In genomic region chrX:12129230-12129629, GRCm38 (mm10) we compare ENCODE assay signal across 9 mouse cellular contexts. TPM values are rescaled to one million over a fixed set of nuclear protein-coding genes. Genes with fewer than 3 reads are reported as not detected.
A peak's percentile ranks its signal among the peaks of the same experiment; 100 is the strongest.
DNase-seq lines count a peak whose midpoint lies in the region; ATAC-seq lines count a peak whose summit lies in the region.
"Had no signal": no experiment of that assay in that cellular context is flagged by ENCODE, and none has a peak within 500 bp of the region (broad histone marks: within the 10 kb centered on the region; RNA-seq: fewer than 3 reads in every experiment).

No protein-coding gene starts in this region.

- H3K4me3 ChIP-seq in forebrain, embryonic 12.5 days (replicated peaks), result peak overlapping the region; percentile 60; the same call in 1 of the 2 replicates
- H3K4me3 ChIP-seq in midbrain, embryonic 11.5 days (ENCODE audit: low read depth, low read length), result no peak overlapping the region

- ATAC-seq in forebrain, embryonic 12.5 days (ENCODE audit: low FRiP score), result peak; percentile 18; the same call in 1 of the 2 replicates
- no peak for ATAC-seq in midbrain, embryonic 11.5 days (ENCODE audit: low FRiP score)

- DNase-seq in cerebellum, postnatal 25 days, result peak; percentile 50 to 57
- no peak for DNase-seq in cerebellum, adult 8-10 months
- peak; percentile 80 for DNase-seq in Muller cell, postnatal 12 days (ENCODE audit: inconsistent ontology term)
- DNase-seq in heart, postnatal 4 days, result peak; percentile 82
- DNase-seq in kidney, postnatal 4 days, result peak; percentile 50 to 74
- peak; percentile 89 for DNase-seq in midbrain, embryonic 11.5 days (ENCODE audit: low spot score, missing footprints)
- peak; percentile 62 for DNase-seq in thymus, postnatal 25 days

- H3K4me2 ChIP-seq in forebrain, embryonic 12.5 days, result peak overlapping the region; percentile 63
- H3K4me2 ChIP-seq in midbrain, embryonic 11.5 days, result peak overlapping the region; percentile 65

- H3K9me3 ChIP-seq in forebrain, embryonic 12.5 days, result no peaks in the 10 kb centered on the region
- no peaks in the 10 kb centered on the region for H3K9me3 ChIP-seq in midbrain, embryonic 11.5 days (ENCODE audit: control insufficient read depth, low read length)
- H3K9me3 ChIP-seq: G1E had no signal

- H3K27me3 ChIP-seq in forebrain, embryonic 12.5 days, result peaks cover 98% of the 10 kb centered on the region
- H3K27me3 ChIP-seq in midbrain, embryonic 11.5 days (ENCODE audit: control insufficient read depth, insufficient read depth, low read length), result peaks cover 69% of the 10 kb centered on the region

- H3K4me1 ChIP-seq in forebrain, embryonic 12.5 days, result peaks cover 55% of the 10 kb centered on the region
- H3K4me1 ChIP-seq in midbrain, embryonic 11.5 days (ENCODE audit: control insufficient read depth, insufficient read depth, low read length), result peaks cover 28% of the 10 kb centered on the region

- no peaks in the 10 kb centered on the region for H3K36me3 ChIP-seq in forebrain, embryonic 12.5 days (replicated peaks)
- no peaks in the 10 kb centered on the region for H3K36me3 ChIP-seq in midbrain, embryonic 11.5 days (ENCODE audit: control insufficient read depth, insufficient read depth, low read length)
- H3K36me3 ChIP-seq: G1E had no signal

- H3K27ac ChIP-seq in forebrain, embryonic 12.5 days, result peak overlapping the region; percentile 56
- no peak overlapping the region for H3K27ac ChIP-seq in midbrain, embryonic 11.5 days (ENCODE audit: low read depth, low read length)

- 6% methylated on average over 24 of the region's 24 CpGs for WGBS in forebrain, embryonic 12.5 days
- 4% methylated on average over 24 of the region's 24 CpGs for WGBS in midbrain, embryonic 11.5 days

- H3K9ac ChIP-seq in forebrain, embryonic 12.5 days, result peak overlapping the region; percentile 18
- no peak overlapping the region; the same call in 1 of the 2 replicates for H3K9ac ChIP-seq in midbrain, embryonic 11.5 days (ENCODE audit: low read length)

RNA-seq across cellular contexts. Expression of gene Bcor, which starts 30.9 kb away (rescaled TPM):
- polyA plus RNA-seq in forebrain, embryonic 12.5 days (2016; fragmentation: Nextera tagmentation; extraction: Ambion mirVana), result 23.1 and 23.5 TPM in 2 replicates
- total RNA-seq in heart, postnatal 4 days (2021), result 10 to 100 TPM; 46.2 to 48.1 TPM
- 26.3 and 27.7 TPM in 2 replicates for polyA plus RNA-seq in midbrain, embryonic 11.5 days (2014; fragmentation: Nextera tagmentation; extraction: Ambion mirVana)
